Mouse (Mus musculus) heart, embryonic 10.5 days (tissue): ENCODE measurements at regions not wholly inside any gene's neighbourhood (a gene's known extent, or its start where the extent isn't known, plus 50 kb on each side); places are given as distances from the start of the nearest gene placed in this dataset.

Experiments
- DNase-seq: peaks from one replicate; pipeline ENCODE4 v3.0.0-alpha.2; 2017; ENCODE audit warnings: low spot score
- H3K27ac ChIP-seq: fragments of 300-500 bp; sonication (generic); 2 replicates; pipeline ENCODE4 v1.5.1; 2016; ENCODE audit warnings: mild to moderate bottlenecking
- H3K27me3 ChIP-seq: fragments of 300-500 bp; sonication (generic); 2 replicates; pipeline ENCODE4 v1.6.1; 2016; ENCODE audit warnings: mild to moderate bottlenecking; ENCODE audit not compliant: poor library complexity, insufficient read depth, severe bottlenecking
- H3K36me3 ChIP-seq: fragments of 300-500 bp; sonication (generic); 2 replicates; pipeline ENCODE4 v1.6.1; 2016; ENCODE audit warnings: mild to moderate bottlenecking, moderate library complexity
- H3K4me1 ChIP-seq: fragments of 300-500 bp; sonication (generic); 2 replicates; pipeline ENCODE4 v1.6.1; 2016; ENCODE audit warnings: mild to moderate bottlenecking
- H3K4me3 ChIP-seq: fragments of 300-500 bp; sonication (generic); 2 replicates; pipeline ENCODE4 v1.5.1; 2016; ENCODE audit warnings: mild to moderate bottlenecking, moderate library complexity
- H3K9me3 ChIP-seq: fragments of 300-500 bp; sonication (generic); 2 replicates; pipeline ENCODE4 v1.6.1; 2016; ENCODE audit warnings: mild to moderate bottlenecking, moderate library complexity
- WGBS: fragments of 180-500 bp; shearing (Covaris S2); methylation state at CpG from one replicate; pipeline ENCODE4 v1.1.7; 2016; 5-methylcytosine and 5-hydroxymethylcytosine counted together

DNA sequence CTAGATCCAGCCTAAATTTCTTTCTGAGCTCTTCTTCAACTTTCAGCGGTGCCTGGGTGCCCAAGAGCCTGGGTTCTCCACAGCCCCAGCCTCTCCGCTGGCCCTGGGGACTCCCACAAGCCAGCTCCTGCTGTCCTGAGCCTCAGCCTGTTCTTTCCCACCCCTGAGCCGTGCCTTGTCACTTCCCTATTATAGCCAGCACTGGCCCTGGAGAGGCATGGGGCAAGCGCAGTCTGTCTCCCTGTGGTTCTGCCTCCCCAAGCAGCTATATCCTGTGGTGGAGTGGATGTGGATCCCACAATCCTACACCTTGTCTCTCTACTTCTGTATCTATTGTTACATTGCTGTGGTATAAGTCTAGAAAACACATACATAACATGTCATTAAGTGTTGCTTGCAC lies 128.6 kb upstream of the Hgf start:
- DNase-seq: no peak
- Histone ChIP-seq H3K27me3 (no peaks in the 10 kb centered on the region), H3K9me3 (no peaks in the 10 kb centered on the region), H3K36me3 (no peaks in the 10 kb centered on the region), H3K27ac (no peak overlapping the region), H3K4me1 (no peaks in the 10 kb centered on the region), H3K4me3 (no peak overlapping the region)
- WGBS: 77% methylated on average over 4 of the region's 4 CpGs

DNA sequence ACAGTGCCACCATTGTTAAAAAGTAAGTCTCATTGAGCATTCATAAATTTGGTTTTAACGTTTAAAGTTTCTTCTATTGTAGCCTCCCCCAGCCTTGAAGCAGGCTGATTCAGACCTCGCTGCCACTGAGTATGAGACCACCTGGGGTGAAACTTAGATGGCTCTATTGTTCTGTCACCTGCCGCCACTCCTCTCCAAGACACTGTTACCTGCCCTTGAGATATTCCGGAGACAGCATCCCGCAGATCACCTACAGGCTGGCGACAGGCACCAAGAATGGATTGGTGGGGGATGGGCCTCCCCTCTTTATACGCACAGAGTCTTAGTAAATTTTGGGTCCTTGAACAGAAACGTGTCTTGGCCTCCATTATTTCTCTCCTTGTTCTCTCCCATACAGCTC lies 128.0 kb upstream of the Hgf start:
- no peaks in the 10 kb centered on the region for H3K27me3 ChIP-seq
- no peaks in the 10 kb centered on the region for H3K4me1 ChIP-seq
- no peak overlapping the region for H3K27ac ChIP-seq
- H3K9me3 ChIP-seq: no peaks in the 10 kb centered on the region
- DNase-seq: no peak
- no peak overlapping the region for H3K4me3 ChIP-seq
- 54% methylated on average over 8 of the region's 8 CpGs for WGBS
- H3K36me3 ChIP-seq: no peaks in the 10 kb centered on the region

DNA sequence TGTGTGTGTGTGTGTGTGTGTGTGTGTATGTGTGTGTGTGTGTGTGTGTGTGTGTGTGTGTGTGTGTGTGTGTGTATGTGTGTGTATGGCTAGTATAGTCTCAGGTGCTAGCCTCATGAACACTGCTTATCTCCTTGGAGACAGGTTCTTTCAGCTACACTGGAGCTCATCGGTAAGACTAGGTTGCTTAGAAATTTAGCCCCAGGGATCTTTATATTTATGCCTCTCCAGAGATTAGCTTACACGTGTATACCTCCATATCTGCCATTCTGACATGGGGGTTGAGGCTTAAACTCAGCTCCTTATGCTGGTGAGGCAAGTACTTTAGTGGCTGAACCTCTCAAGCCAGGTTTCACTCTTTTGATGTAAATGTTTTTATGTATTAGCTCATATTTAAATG lies 127.0 kb upstream of the Hgf start:
- no peak overlapping the region for H3K4me3 ChIP-seq
- 83% methylated on average over 2 of the region's 2 CpGs for WGBS
- H3K27ac ChIP-seq: no peak overlapping the region
- H3K36me3 ChIP-seq: no peaks in the 10 kb centered on the region
- no peaks in the 10 kb centered on the region for H3K27me3 ChIP-seq
- DNase-seq: no peak
- no peaks in the 10 kb centered on the region for H3K9me3 ChIP-seq
- no peaks in the 10 kb centered on the region for H3K4me1 ChIP-seq

DNA sequence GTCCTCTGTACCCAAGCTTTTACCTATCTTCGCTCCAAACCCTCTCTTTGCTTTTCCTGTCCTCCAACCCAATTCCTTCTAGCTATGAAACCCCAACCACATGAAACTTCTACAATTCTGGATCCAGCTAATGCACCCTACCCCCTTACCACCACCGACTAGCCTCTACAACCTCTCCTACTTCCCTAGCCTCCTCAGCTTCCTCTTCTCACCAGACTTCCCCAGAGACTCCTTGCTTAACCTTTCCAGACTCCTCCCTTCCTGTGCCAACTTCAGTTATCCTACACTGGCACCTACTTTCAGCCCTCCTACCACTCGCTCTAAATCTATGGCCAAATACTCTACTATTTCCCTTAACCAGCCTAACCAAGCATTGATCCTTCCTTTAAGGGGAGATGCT lies 118.7 kb upstream of the Hgf start:
- H3K4me3 ChIP-seq: no peak overlapping the region
- no peaks in the 10 kb centered on the region for H3K27me3 ChIP-seq
- no peaks in the 10 kb centered on the region for H3K9me3 ChIP-seq
- no peaks in the 10 kb centered on the region for H3K36me3 ChIP-seq
- no peak for DNase-seq
- WGBS: 79% methylated on average over 3 of the region's 3 CpGs
- H3K4me1 ChIP-seq: no peaks in the 10 kb centered on the region
- H3K27ac ChIP-seq: no peak overlapping the region

DNA sequence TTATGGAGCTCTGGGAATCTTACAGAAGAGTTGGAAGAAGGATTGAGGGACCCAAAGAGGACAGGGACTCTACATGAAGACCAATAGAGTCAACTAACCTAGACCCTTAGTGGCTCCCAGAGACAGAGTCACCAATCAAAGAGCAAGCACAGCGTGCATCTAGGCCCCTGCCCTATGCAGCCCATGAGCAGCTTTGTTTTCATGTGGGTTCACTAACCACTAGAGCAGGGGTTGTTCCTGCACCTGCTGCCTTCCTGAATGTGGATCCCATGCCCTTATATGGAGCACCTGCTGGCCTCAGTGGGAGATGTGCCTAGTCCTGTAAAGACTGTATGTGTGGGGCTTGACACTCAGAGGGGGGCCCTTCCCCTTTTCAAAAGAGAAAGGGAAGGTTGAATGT lies 108.2 kb upstream of the Hgf start:
- no peaks in the 10 kb centered on the region for H3K36me3 ChIP-seq
- H3K4me1 ChIP-seq: no peaks in the 10 kb centered on the region
- no peak overlapping the region for H3K27ac ChIP-seq
- no peak for DNase-seq
- no peak overlapping the region for H3K4me3 ChIP-seq
- WGBS: 79% methylated on average over 1 of the region's 1 CpGs
- no peaks in the 10 kb centered on the region for H3K27me3 ChIP-seq
- H3K9me3 ChIP-seq: 0 out of 2 replicates have a peak, but pooled peaks cover 4% of the 10 kb centered on the region

DNA sequence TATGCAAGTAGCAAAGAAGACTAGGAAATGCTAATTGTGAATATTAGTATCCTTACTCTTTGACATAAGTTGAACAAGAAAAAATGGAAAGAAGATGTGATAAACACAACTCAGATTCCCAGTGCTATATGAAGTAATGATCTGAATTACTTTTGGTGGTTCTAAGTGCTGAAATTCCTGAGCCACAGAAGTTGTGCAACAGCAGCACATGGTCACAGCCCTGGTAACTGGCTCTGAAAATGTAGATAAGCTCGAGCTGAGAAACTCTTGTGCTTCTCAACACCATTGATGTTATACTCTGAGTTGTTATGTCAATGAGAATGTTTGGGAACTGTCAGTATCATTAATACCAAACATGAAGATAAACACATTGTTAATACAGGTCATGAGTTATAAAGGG lies 106.3 kb upstream of the Hgf start:
- no peak for DNase-seq
- H3K27ac ChIP-seq: no peak overlapping the region
- 42% methylated on average over 1 of the region's 1 CpGs for WGBS

DNA sequence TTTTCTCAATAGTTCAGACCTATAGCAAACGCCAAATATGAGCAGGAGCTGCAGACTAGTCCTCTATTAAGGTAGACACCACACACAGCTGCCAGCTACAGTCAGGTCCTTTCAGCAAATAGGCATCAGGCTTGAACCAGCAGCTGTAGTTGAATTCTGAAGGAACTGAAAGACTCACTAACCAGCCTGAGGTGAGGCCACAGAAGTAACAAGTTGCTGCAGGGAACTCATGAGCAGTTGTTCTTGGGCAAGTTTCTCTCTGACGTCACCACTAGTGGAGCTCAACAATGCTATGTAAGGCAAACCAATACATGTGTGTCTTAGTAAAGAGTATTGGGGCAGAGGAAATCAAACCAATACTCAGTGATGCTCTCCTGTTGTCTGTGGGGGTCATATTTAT lies 91.5 kb upstream of the Hgf start:
- Histone ChIP-seq H3K27me3 (no peaks in the 10 kb centered on the region), H3K4me3 (no peak overlapping the region)
- 80% methylated on average over 2 of the region's 2 CpGs for WGBS

More for the DNA sequence above, 106.3 kb upstream of the Hgf start:
- Histone ChIP-seq H3K9me3 (0 out of 2 replicates have a peak, but pooled peaks cover 4% of the 10 kb centered on the region), H3K4me3 (no peak overlapping the region), H3K36me3 (no peaks in the 10 kb centered on the region), H3K27me3 (no peaks in the 10 kb centered on the region), H3K4me1 (no peaks in the 10 kb centered on the region)

DNA sequence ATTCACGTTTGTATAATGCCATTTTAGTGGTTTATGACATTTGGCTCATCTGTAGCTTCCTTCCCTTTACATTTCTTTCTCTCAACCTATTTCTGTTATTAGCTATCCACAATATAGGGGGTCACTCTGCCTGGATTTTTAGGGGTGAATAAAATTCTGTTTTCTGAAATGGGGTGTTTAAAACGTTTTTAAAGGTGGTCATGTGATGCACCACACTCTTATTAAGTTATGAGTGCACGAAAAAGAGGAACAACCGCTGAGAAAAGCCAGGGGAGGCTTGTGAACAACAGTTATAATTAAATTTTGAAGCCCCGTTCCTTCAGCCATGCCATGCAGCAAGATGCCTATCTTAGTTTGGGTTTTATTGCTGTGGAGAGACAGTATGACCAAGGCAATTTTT lies 87.0 kb upstream of the Hgf start:
- DNase-seq: no peak
- H3K9me3 ChIP-seq: no peaks in the 10 kb centered on the region
- no peak overlapping the region for H3K27ac ChIP-seq
- no peaks in the 10 kb centered on the region for H3K36me3 ChIP-seq
- no peak overlapping the region for H3K4me3 ChIP-seq
- H3K27me3 ChIP-seq: no peaks in the 10 kb centered on the region
- peaks cover 16% of the 10 kb centered on the region; the same call in 1 of the 2 replicates for H3K4me1 ChIP-seq
- WGBS: 73% methylated on average over 5 of the region's 5 CpGs

More for the DNA sequence above, 91.5 kb upstream of the Hgf start:
- Histone ChIP-seq H3K27ac (no peak overlapping the region), H3K36me3 (no peaks in the 10 kb centered on the region), H3K4me1 (peaks cover 4% of the 10 kb centered on the region; the same call in 1 of the 2 replicates), H3K9me3 (no peaks in the 10 kb centered on the region)
- DNase-seq: no peak

DNA sequence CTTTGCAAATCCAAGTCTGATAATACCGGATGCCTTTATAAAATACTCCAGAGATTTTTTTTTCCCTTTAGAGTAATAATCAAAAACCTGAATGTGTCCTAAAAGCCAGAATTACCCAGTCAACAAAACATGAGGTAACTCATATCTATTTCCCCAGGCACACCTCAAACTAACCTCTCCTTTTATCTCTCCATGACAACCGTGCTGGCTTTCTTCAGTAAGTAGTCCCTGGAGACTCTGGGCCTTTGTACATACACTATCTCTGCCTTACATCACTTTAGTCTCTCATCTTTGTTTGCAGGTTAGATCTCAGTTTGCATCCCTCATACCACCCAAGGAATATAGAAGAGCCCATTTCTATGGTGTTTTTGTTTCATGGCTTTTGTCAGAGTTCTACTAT lies 84.7 kb upstream of the Hgf start:
- no peaks in the 10 kb centered on the region for H3K36me3 ChIP-seq
- no peaks in the 10 kb centered on the region for H3K27me3 ChIP-seq
- peaks cover 16% of the 10 kb centered on the region; the same call in 1 of the 2 replicates for H3K4me1 ChIP-seq
- DNase-seq: no peak
- no peaks in the 10 kb centered on the region for H3K9me3 ChIP-seq
- no peak overlapping the region for H3K4me3 ChIP-seq
- 57% methylated on average over 2 of the region's 2 CpGs for WGBS
- no peak overlapping the region for H3K27ac ChIP-seq

DNA sequence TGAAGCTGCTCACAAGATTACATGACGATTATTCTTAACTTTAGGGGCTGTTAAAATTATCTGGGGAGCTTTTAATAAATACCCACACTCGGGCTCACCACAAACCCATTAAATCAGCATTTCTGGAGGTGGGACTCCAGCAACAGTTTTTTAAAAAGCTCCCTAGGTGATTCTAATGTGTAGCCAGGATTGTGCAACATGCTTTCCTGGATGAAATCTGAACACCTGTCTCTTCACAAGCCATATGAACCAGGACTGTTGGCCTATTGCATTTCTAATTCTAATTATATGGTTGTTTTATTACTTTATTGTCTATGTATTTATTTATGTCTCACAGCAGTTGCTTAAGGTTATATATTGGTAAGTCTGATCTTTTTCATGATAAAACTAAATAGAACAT lies 84.1 kb upstream of the Hgf start:
- WGBS: 67% methylated on average over 2 of the region's 2 CpGs
- Histone ChIP-seq H3K4me1 (peaks cover 16% of the 10 kb centered on the region; the same call in 1 of the 2 replicates), H3K9me3 (no peaks in the 10 kb centered on the region), H3K4me3 (no peak overlapping the region), H3K27ac (no peak overlapping the region), H3K36me3 (no peaks in the 10 kb centered on the region), H3K27me3 (no peaks in the 10 kb centered on the region)
- no peak for DNase-seq

DNA sequence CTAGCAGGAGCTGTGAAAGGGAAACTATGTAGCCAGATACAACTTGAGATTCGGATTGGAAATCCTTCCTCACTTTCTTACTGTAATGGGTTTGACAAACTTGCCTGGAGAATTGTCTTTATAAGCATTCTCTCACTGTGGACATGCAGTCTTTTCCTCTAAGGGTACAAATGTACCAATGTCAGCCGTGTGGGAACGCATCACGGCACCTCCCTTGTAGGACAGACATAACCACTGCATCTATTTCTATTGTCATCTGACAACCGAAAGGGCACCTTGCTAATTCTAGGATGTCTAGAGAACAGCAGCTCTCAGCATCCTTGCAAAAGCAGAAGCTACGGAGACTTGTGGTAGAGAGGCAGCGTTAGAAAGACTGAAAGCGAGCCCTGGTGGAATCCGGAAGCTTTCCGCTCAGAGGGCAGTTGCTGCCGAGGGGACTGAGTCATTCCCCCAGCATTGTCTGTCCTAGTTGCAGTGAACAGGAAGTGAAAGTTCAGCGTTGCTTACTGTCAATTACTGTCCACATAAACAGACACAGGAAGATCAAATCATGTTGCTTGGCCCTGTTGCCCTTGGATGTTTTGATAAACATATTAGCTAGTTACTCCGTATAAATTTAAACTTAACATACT lies 83.5 kb upstream of the Hgf start:
- H3K27ac ChIP-seq: peak overlapping the region; percentile 76
- H3K9me3 ChIP-seq: no peaks in the 10 kb centered on the region
- DNase-seq: no peak
- 53% methylated on average over 13 of the region's 13 CpGs for WGBS
- peaks cover 16% of the 10 kb centered on the region; the same call in 1 of the 2 replicates for H3K4me1 ChIP-seq
- H3K4me3 ChIP-seq: 0 out of 2 replicates have a peak overlapping the region, but pooled peaks have one; percentile 24
- H3K27me3 ChIP-seq: no peaks in the 10 kb centered on the region
- no peaks in the 10 kb centered on the region for H3K36me3 ChIP-seq

DNA sequence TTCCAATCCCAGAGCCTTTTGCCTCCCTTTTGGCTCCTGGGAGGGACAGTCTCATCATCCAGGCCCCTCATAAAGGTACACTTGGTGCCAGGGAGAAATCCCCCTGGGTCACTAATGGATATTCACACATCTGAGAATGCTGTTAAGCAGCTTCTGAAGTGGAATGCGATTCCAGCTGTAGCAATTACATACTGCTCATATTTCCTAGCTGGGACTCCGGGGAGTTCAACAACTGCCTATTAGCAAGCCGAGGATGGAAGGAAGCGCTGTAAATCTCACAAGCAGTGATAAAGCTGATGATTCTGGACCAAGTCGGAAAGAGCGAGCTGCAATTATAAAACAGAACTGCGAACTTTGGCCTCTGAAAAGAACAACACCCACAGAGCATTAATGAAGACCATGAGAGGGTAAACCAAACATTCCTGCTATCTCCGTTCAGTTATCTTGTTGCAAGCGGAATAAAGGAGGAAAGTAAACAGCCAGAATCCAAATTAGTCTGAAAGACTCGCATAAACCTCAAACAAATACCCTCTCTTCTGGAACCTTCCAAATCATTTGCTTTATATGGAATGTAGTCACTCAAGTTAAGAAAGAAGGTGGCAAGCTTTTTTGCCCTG lies 82.8 kb upstream of the Hgf start:
- H3K27me3 ChIP-seq: no peaks in the 10 kb centered on the region
- no peaks in the 10 kb centered on the region for H3K9me3 ChIP-seq
- peaks cover 13% of the 10 kb centered on the region; the same call in 1 of the 2 replicates for H3K4me1 ChIP-seq
- 22% methylated on average over 10 of the region's 10 CpGs for WGBS
- no peaks in the 10 kb centered on the region for H3K36me3 ChIP-seq
- no peak for DNase-seq
- H3K4me3 ChIP-seq: no peak overlapping the region
- peak overlapping the region; percentile 76 for H3K27ac ChIP-seq

DNA sequence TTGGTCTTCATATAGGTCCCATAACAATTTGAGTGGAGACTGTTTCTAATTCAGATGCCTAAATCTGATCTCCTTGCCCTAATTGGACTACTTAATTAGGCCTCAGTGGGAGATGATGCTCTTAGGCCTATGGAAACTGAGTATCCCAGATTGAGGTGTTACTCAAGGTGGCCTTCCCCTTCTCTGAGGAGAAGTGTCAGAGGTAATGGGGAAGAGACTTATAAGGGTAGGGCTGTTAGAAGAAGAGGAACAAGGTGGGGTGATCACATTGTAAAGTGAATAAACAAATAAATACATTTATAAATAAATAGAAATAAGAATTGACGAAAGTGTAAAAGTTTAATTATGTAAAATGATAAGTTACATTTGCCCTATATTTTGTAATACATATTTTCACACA lies 65.3 kb upstream of the Hgf start:
- DNase-seq: no peak
- Histone ChIP-seq H3K9me3 (no peaks in the 10 kb centered on the region), H3K27ac (no peak overlapping the region), H3K4me3 (no peak overlapping the region), H3K27me3 (no peaks in the 10 kb centered on the region), H3K36me3 (no peaks in the 10 kb centered on the region), H3K4me1 (no peaks in the 10 kb centered on the region)
- WGBS: 79% methylated on average over 1 of the region's 1 CpGs

DNA sequence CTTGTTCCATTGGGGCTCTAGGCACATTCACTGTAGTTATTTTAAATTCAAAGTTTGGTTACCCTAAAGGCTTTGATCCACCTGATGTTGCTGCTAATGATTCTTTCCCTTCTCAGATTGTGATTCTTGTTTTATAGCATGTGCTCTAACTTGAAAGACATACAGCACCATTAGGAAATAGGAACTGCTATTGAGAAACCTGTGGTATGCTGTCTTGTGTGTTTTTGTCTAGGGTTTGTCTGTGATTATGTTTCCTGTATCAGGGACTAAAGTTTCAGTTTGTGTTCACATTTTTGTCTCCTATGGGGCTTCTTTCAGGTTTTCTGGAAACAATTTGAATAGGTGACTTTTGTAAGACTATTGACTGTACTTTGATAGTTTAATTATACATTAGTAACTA lies 63.5 kb upstream of the Hgf start:
- Histone ChIP-seq H3K4me1 (no peaks in the 10 kb centered on the region), H3K4me3 (no peak overlapping the region), H3K27me3 (no peaks in the 10 kb centered on the region), H3K9me3 (no peaks in the 10 kb centered on the region), H3K27ac (no peak overlapping the region), H3K36me3 (no peaks in the 10 kb centered on the region)
- DNase-seq: no peak
